Mouse (Mus musculus) left cerebral cortex, adult 9 months (tissue): Measurements from ENCODE around the gene E130308A19Rik.

Experiments
- DNase-seq, 2 experiments: peaks; one replicate each; pipeline ENCODE4 v3.0.0; 2022; ENCODE audit warnings: low spot score in 2 of 2

E130308A19Rik gene

GRCm38 (mm10) chr4:59682950-59683349 lies 56.9 kb downstream of the E130308A19Rik start:
- no peak for DNase-seq

- DNase-seq = no peak
These were observed 58.3 kb downstream of the E130308A19Rik start for GRCm38 (mm10) chr4:59684306-59684705.

GRCm38 (mm10) chr4:59686716-59687115 lies 60.7 kb downstream of the E130308A19Rik start:
- DNase-seq = no peak

- no peak for DNase-seq
These were observed 63.0 kb downstream of the E130308A19Rik start for GRCm38 (mm10) chr4:59689055-59689454.

GRCm38 (mm10) chr4:59690145-59690544 lies 64.1 kb downstream of the E130308A19Rik start:
- no peak for DNase-seq

- DNase-seq = no peak
These were observed 70.8 kb downstream of the E130308A19Rik start for GRCm38 (mm10) chr4:59696846-59697245.

- no peak for DNase-seq
These were observed 71.9 kb downstream of the E130308A19Rik start for GRCm38 (mm10) chr4:59697869-59698268.

- DNase-seq = no peak
These were observed 73.2 kb downstream of the E130308A19Rik start for GRCm38 (mm10) chr4:59699014-59699792.

- DNase-seq = no peak
These were observed 83.3 kb downstream of the E130308A19Rik start for GRCm38 (mm10) chr4:59709321-59709720.

- DNase-seq = no peak
These were observed 84.9 kb downstream of the E130308A19Rik start for GRCm38 (mm10) chr4:59710736-59711389.

GRCm38 (mm10) chr4:59712451-59712850 lies 86.4 kb downstream of the E130308A19Rik start:
- no peak for DNase-seq

GRCm38 (mm10) chr4:59712955-59713354 lies 86.9 kb downstream of the E130308A19Rik start:
- DNase-seq = no peak

GRCm38 (mm10) chr4:59714472-59714871 lies 88.5 kb downstream of the E130308A19Rik start:
- no peak for DNase-seq

GRCm38 (mm10) chr4:59714926-59715325 lies 88.9 kb downstream of the E130308A19Rik start:
- DNase-seq = no peak

- DNase-seq = no peak
These were observed 89.5 kb downstream of the E130308A19Rik start for GRCm38 (mm10) chr4:59715531-59715930.

GRCm38 (mm10) chr4:59717349-59717748 lies 91.3 kb downstream of the E130308A19Rik start:
- no peak for DNase-seq

GRCm38 (mm10) chr4:59718542-59718941 lies 92.5 kb downstream of the E130308A19Rik start:
- DNase-seq = no peak

GRCm38 (mm10) chr4:59719481-59720355 lies 93.7 kb downstream of the E130308A19Rik start:
- DNase-seq = no peak

- no peak for DNase-seq
These were observed 95.8 kb downstream of the E130308A19Rik start for GRCm38 (mm10) chr4:59721811-59722210.

- DNase-seq = no peak
These were observed 99.6 kb downstream of the E130308A19Rik start for GRCm38 (mm10) chr4:59725579-59725978.

- no peak for DNase-seq
These were observed 100.5 kb downstream of the E130308A19Rik start for GRCm38 (mm10) chr4:59726501-59726900.
